Mouse (Mus musculus): ENCODE results near the gene B230104I21Rik. TPM values are rescaled to one million over a fixed set of nuclear protein-coding genes. Genes with fewer than 3 reads are reported as not detected.

B230104I21Rik gene
- polyA plus RNA-seq, 1 experiment from 2014 or later, result 0.17 TPM

GRCm38 (mm10) chr4:154392641-154393040, 56.7 kb downstream of the B230104I21Rik start:
- Histone ChIP-seq H3K36me3 (ENCODE audit: control insufficient read depth, insufficient read depth, low read length) (no peaks in the 10 kb centered on the region), H3K27me3 (ENCODE audit: control insufficient read depth, insufficient read depth, low read length) (no peaks in the 10 kb centered on the region), H3K27ac (replicated peaks; ENCODE audit: low read depth, low read length) (no peak overlapping the region), H3K9me3 (ENCODE audit: control insufficient read depth, low read length) (no peaks in the 10 kb centered on the region), H3K4me3 (ENCODE audit: low read depth, low read length) (no peak overlapping the region), H3K4me2 (ENCODE audit: low read depth, severe bottlenecking) (no peak overlapping the region), H3K9ac (ENCODE audit: low read length) (no peak overlapping the region), H3K4me1 (ENCODE audit: control insufficient read depth, insufficient read depth, low read length) (peaks cover 68% of the 10 kb centered on the region)
- 93% methylated on average over 1 of the region's 1 CpGs for WGBS
- ATAC-seq (ENCODE audit: insufficient number of reproducible peaks, low FRiP score, low TSS enrichment, low read depth) (no peak), DNase-seq (ENCODE audit: low spot score) (no peak)

GRCm38 (mm10) chr4:154393196-154394122, 57.5 kb downstream of the B230104I21Rik start:
- Histone ChIP-seq H3K27me3 (ENCODE audit: control insufficient read depth, insufficient read depth, low read length) (no peaks in the 10 kb centered on the region), H3K4me1 (ENCODE audit: control insufficient read depth, insufficient read depth, low read length) (peaks cover 63% of the 10 kb centered on the region), H3K36me3 (ENCODE audit: control insufficient read depth, insufficient read depth, low read length) (no peaks in the 10 kb centered on the region), H3K27ac (replicated peaks; ENCODE audit: low read depth, low read length) (0 out of 2 replicates have a peak overlapping the region, but pooled peaks have one; percentile 5), H3K9me3 (ENCODE audit: control insufficient read depth, low read length) (no peaks in the 10 kb centered on the region), H3K4me2 (ENCODE audit: low read depth, severe bottlenecking) (no peak overlapping the region), H3K9ac (ENCODE audit: low read length) (no peak overlapping the region), H3K4me3 (ENCODE audit: low read depth, low read length) (no peak overlapping the region)
- DNase-seq (ENCODE audit: low spot score) (peak; percentile 68), ATAC-seq (ENCODE audit: insufficient number of reproducible peaks, low FRiP score, low TSS enrichment, low read depth) (no peak)
- 12% methylated on average over 18 of the region's 18 CpGs for WGBS

- Histone ChIP-seq H3K27me3 (ENCODE audit: control insufficient read depth, insufficient read depth, low read length) (no peaks in the 10 kb centered on the region), H3K36me3 (ENCODE audit: control insufficient read depth, insufficient read depth, low read length) (no peaks in the 10 kb centered on the region), H3K27ac (replicated peaks; ENCODE audit: low read depth, low read length) (no peak overlapping the region)
These were observed 58.3 kb downstream of the B230104I21Rik start for GRCm38 (mm10) chr4:154394123-154394722.

GRCm38 (mm10) chr4:154396652-154397301, 60.9 kb downstream of the B230104I21Rik start:
- Histone ChIP-seq H3K27ac (replicated peaks; ENCODE audit: low read depth, low read length) (no peak overlapping the region; the same call in 1 of the 2 replicates), H3K4me2 (ENCODE audit: low read depth, severe bottlenecking) (no peak overlapping the region), H3K9ac (ENCODE audit: low read length) (no peak overlapping the region), H3K27me3 (ENCODE audit: control insufficient read depth, insufficient read depth, low read length) (no peaks in the 10 kb centered on the region), H3K36me3 (ENCODE audit: control insufficient read depth, insufficient read depth, low read length) (no peaks in the 10 kb centered on the region), H3K4me1 (ENCODE audit: control insufficient read depth, insufficient read depth, low read length) (peaks cover 31% of the 10 kb centered on the region), H3K4me3 (ENCODE audit: low read depth, low read length) (no peak overlapping the region), H3K9me3 (ENCODE audit: control insufficient read depth, low read length) (no peaks in the 10 kb centered on the region)
- DNase-seq (ENCODE audit: low spot score) (no peak), ATAC-seq (ENCODE audit: insufficient number of reproducible peaks, low FRiP score, low TSS enrichment, low read depth) (no peak)
- WGBS, result 76% methylated on average over 14 of the region's 14 CpGs

More at GRCm38 (mm10) chr4:154394123-154394722, 58.3 kb downstream of the B230104I21Rik start:
- H3K4me2 ChIP-seq (ENCODE audit: low read depth, severe bottlenecking), result no peak overlapping the region
- H3K9me3 ChIP-seq (ENCODE audit: control insufficient read depth, low read length), result no peaks in the 10 kb centered on the region
- no peak for DNase-seq (ENCODE audit: low spot score)
- 64% methylated on average over 7 of the region's 7 CpGs for WGBS
- peaks cover 56% of the 10 kb centered on the region for H3K4me1 ChIP-seq (ENCODE audit: control insufficient read depth, insufficient read depth, low read length)
- no peak for ATAC-seq (ENCODE audit: insufficient number of reproducible peaks, low FRiP score, low TSS enrichment, low read depth)
- no peak overlapping the region for H3K9ac ChIP-seq (ENCODE audit: low read length)
- no peak overlapping the region for H3K4me3 ChIP-seq (ENCODE audit: low read depth, low read length)

Other genes starting within 250 kb of the B230104I21Rik start
- gene Trp73, start 195.9 kb upstream of the B230104I21Rik start, polyA plus RNA-seq (2014; fragmentation: Nextera tagmentation; extraction: Ambion mirVana), result 0.71 and 0.75 TPM in 2 replicates
- 47.3 and 48.0 TPM in 2 replicates for gene Wrap73, start 193.8 kb upstream of the B230104I21Rik start, polyA plus RNA-seq (2014; fragmentation: Nextera tagmentation; extraction: Ambion mirVana)
- gene Tprgl, start 175.5 kb upstream of the B230104I21Rik start, polyA plus RNA-seq (2014; fragmentation: Nextera tagmentation; extraction: Ambion mirVana), result 107 and 109 TPM in 2 replicates
- 30.3 and 37.3 TPM in 2 replicates for gene Megf6, start 165.4 kb upstream of the B230104I21Rik start, polyA plus RNA-seq (2014; fragmentation: Nextera tagmentation; extraction: Ambion mirVana)
- 4.1 and 4.2 TPM in 2 replicates for gene Arhgef16, start 34.5 kb upstream of the B230104I21Rik start, polyA plus RNA-seq (2014; fragmentation: Nextera tagmentation; extraction: Ambion mirVana)

Measured in limb, embryonic 11.5 days (tissue).